Mouse (Mus musculus): ENCODE results near the gene P2rx7.

DNA sequence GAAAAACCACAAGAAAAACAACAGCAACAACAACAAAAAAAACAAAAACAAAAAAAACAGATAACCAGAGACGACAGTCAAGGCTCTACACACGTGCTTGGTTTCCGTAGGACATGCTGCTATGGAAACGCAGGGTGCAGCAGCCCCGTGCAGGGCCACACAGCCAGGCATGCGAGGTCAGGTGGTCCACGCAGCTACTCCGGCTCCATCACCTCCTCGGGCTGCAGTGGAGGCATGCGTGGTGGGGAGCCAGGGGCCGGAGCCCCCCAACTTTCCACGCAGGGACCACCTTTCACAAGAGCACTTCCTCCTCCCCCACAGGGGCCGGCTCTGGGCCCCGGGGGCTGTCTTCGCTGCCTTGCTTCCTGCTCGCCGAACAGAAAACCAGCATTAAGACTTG is 90.2 kb downstream of the P2rx7 start:
- TF ChIP-seq CTCF (IDR thresholded peaks at IDR 0.05; ENCODE audit: low read depth), result no peak
- TF ChIP-seq EP300 (IDR thresholded peaks at IDR 0.05; ENCODE audit: low read depth), result no peak
